Mouse (Mus musculus): ENCODE results near the gene Speg. TPM values are rescaled to one million over a fixed set of nuclear protein-coding genes. Genes with fewer than 3 reads are reported as not detected.

Gene Speg
- polyA plus RNA-seq, 1 experiment: 21.2 TPM

DNA sequence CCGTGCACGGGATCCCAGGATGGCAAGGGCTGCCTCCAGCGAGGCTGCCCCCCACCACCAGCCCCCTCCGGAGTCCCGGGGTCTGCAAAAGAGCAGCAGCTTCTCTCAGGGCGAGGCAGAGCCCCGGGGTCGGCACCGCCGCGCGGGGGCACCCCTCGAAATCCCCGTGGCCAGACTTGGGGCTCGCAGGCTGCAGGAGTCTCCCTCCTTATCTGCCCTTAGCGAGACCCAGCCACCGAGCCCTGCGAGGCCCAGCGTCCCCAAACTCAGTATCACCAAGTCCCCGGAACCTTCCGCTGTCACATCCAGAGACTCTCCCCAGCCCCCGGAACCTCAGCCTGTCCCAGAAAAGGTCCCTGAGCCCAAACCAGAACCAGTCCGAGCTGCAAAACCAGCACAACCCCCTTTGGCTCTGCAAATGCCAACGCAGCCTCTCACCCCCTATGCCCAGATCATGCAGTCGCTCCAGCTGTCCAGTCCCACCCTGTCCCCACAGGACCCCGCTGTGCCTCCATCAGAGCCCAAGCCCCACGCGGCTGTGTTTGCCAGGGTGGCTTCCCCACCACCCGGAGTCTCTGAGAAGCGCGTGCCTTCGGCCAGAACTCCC, 47.2 kb downstream of the Speg start:
- H3K4me1 ChIP-seq (ENCODE audit: control insufficient read depth, insufficient read depth, insufficient read length): no peaks in the 10 kb centered on the region; the same call in 1 of the 2 replicates
- no peaks in the 10 kb centered on the region for H3K36me3 ChIP-seq (ENCODE audit: control insufficient read depth, insufficient read depth, low read length)
- H3K27ac ChIP-seq (ENCODE audit: insufficient read depth, low read length): no peak overlapping the region
- no peak for DNase-seq (ENCODE audit: low read depth in 1 of 2, low spot score in 2 of 2)
- TF ChIP-seq CTCF (IDR thresholded peaks at IDR 0.05; ENCODE audit: extremely low read depth, insufficient read depth, insufficient read length, insufficient replicate concordance): no peak
- TF ChIP-seq POLR2A (IDR thresholded peaks at IDR 0.05; ENCODE audit: low read depth, low read length): no peak
- H3K27me3 ChIP-seq (ENCODE audit: control insufficient read depth, insufficient read depth, low read length): peaks cover 19% of the 10 kb centered on the region
- no peak overlapping the region for H3K4me3 ChIP-seq (ENCODE audit: extremely low read depth, insufficient read depth, insufficient read length)
- 11% methylated on average over 32 of the region's 32 CpGs for WGBS

DNA sequence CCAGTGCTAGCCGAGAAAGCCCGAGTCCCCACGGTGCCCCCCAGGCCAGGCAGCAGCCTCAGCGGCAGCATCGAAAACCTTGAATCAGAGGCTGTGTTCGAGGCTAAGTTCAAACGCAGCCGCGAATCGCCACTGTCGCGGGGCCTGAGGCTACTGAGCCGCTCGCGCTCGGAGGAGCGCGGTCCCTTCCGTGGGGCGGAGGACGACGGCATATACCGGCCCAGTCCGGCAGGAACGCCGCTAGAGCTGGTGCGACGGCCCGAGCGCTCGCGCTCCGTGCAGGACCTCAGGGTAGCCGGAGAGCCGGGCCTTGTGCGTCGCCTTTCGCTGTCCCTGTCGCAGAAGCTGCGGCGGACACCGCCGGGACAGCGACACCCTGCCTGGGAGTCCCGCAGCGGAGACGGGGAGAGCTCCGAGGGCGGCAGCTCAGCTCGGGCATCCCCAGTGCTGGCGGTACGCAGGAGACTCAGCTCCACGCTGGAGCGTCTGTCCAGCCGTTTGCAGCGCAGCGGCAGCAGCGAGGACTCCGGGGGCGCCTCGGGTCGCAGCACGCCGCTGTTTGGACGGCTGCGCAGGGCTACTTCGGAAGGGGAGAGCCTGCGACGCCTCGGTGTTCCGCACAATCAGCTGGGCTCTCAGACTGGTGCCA, 47.9 kb downstream of the Speg start:
- no peak for TF ChIP-seq CTCF (IDR thresholded peaks at IDR 0.05; ENCODE audit: extremely low read depth, insufficient read depth, insufficient read length, insufficient replicate concordance)
- TF ChIP-seq POLR2A (IDR thresholded peaks at IDR 0.05; ENCODE audit: low read depth, low read length): no peak
- Histone ChIP-seq H3K4me3 (ENCODE audit: extremely low read depth, insufficient read depth, insufficient read length) (no peak overlapping the region), H3K27ac (ENCODE audit: insufficient read depth, low read length) (no peak overlapping the region), H3K36me3 (ENCODE audit: control insufficient read depth, insufficient read depth, low read length) (no peaks in the 10 kb centered on the region), H3K4me1 (ENCODE audit: control insufficient read depth, insufficient read depth, insufficient read length) (no peaks in the 10 kb centered on the region; the same call in 1 of the 2 replicates), H3K27me3 (ENCODE audit: control insufficient read depth, insufficient read depth, low read length) (peaks cover 19% of the 10 kb centered on the region)
- no peak for DNase-seq (ENCODE audit: low read depth in 1 of 2, low spot score in 2 of 2)
- 7% methylated on average over 69 of the region's 71 CpGs for WGBS

DNA sequence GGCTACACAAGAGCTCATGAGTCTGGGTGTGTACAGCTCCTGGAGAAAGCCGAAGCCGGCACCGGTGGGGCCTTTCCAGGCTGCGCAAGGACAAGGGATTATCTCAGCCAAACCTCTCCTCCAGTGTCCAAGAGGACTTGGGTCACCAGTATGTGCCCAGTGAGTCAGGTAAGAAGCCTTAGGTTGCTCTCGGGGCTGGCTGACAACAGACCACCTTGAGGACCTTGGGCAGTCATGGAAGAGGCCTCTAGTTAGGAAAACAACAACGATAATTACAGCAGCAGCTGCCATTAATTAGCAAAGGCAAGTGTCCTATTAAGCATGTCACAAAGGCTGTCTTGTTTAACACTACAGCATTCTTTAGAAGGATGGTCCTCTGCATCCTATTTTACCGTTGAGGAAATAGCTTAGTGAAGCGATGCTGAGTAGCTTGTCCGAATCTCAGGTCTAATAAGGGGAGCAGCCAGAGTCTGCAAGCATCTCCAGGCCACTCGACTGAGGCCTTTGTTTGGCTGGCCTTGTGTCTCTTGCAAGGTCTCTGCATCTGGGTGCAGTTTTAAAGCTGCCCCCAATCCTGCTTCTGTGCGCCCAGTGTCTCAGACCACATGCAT, 48.8 kb downstream of the Speg start:
- Histone ChIP-seq H3K36me3 (ENCODE audit: control insufficient read depth, insufficient read depth, low read length) (no peaks in the 10 kb centered on the region), H3K27ac (ENCODE audit: insufficient read depth, low read length) (no peak overlapping the region), H3K4me3 (ENCODE audit: extremely low read depth, insufficient read depth, insufficient read length) (no peak overlapping the region), H3K4me1 (ENCODE audit: control insufficient read depth, insufficient read depth, insufficient read length) (no peaks in the 10 kb centered on the region; the same call in 1 of the 2 replicates), H3K27me3 (ENCODE audit: control insufficient read depth, insufficient read depth, low read length) (peaks cover 19% of the 10 kb centered on the region)
- 82% methylated on average over 11 of the region's 11 CpGs for WGBS
- TF ChIP-seq CTCF (IDR thresholded peaks at IDR 0.05; ENCODE audit: extremely low read depth, insufficient read depth, insufficient read length, insufficient replicate concordance): no peak
- TF ChIP-seq POLR2A (IDR thresholded peaks at IDR 0.05; ENCODE audit: low read depth, low read length): no peak
- DNase-seq (ENCODE audit: low read depth in 1 of 2, low spot score in 2 of 2): no peak

DNA sequence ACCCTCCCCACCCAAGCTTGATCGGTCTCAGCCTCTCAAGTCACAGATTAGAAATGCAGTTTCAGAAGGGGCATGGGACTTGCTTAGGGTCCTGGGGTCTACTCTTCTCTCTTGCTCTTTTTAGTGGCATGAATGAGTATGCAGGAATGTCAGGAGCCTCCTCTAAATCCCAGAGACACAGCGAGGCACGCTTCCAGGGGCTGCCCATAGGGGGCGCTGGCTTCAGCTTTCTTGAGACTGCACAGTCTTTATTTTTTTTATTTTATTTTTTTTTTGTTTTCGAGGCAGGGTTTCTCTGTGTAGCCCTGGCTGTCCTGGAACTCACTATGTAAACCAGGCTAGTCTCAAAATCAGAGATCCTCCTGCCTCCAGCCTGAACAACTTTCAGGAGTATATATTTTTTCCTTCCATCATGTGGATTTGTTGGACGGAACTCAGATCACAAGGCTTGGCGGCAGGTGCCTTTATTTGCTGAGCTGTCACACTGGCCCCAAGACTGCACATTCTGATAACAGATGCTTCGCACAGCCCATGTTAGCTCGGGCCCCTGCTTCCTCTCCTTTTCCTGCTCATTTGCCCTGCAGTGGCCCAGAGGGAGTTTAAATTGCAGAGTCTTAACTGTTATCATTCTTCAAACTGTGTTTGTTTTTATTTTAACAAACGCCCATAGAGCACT, 50.8 kb downstream of the Speg start:
- no peak overlapping the region for H3K4me3 ChIP-seq (ENCODE audit: extremely low read depth, insufficient read depth, insufficient read length)
- H3K27ac ChIP-seq (ENCODE audit: insufficient read depth, low read length): no peak overlapping the region
- TF ChIP-seq CTCF (IDR thresholded peaks at IDR 0.05; ENCODE audit: extremely low read depth, insufficient read depth, insufficient read length, insufficient replicate concordance): peak; percentile 73; the same call in 1 of the 2 replicates
- no peak for TF ChIP-seq POLR2A (IDR thresholded peaks at IDR 0.05; ENCODE audit: low read depth, low read length)
- no peak for DNase-seq (ENCODE audit: low read depth in 1 of 2, low spot score in 2 of 2)
- 32% methylated on average over 10 of the region's 10 CpGs for WGBS
- H3K36me3 ChIP-seq (ENCODE audit: control insufficient read depth, insufficient read depth, low read length): no peaks in the 10 kb centered on the region
- H3K27me3 ChIP-seq (ENCODE audit: control insufficient read depth, insufficient read depth, low read length): peaks cover 19% of the 10 kb centered on the region
- no peaks in the 10 kb centered on the region; the same call in 1 of the 2 replicates for H3K4me1 ChIP-seq (ENCODE audit: control insufficient read depth, insufficient read depth, insufficient read length)

DNA sequence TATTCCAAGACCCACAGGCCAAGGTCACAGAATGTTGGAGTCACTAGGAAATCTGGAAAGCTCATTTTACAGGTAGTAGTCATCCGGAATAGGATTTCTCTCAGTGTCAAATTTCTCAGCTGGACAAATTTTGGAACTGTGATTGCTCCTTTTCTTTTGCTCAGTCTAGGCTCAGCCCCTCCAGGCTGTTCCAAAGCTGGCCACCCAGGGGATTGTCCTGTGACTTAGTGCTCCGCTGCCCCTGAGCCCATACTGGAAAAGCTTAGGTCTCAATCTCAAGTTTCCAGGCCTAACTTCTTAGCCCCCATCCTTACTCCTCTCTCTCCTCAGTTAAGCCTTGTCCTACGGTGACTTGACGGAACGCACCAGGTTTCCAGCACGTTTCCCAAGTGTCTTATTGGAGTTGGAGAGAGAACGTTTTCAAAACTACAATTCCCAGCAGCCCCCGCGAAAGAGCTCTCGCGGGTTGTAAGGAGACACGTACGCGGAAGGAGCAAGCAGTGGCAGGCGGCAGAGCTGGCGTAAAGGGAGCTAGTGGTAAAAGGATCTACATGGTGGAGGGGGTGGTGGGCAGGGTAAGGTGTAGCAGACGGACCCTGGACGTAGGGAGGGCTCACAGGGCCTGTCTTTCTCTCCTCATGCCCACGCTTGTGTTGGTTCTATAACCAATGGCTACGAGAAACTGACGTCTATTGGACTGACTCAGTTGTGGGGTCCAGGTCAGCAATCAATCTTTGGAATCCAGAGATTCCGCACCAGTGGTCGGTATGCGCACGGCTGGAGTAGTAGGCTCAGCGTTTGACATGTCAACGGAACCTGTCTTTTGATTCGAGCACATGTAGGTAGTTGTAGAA, 60.6 kb downstream of the Speg start, which contains the start of gene Gmppa:
TSS of gene Gmppa (plus strand) at position 456 of the 854 bp plus-strand sequence.
- Histone ChIP-seq H3K4me3 (ENCODE audit: extremely low read depth, insufficient read depth, insufficient read length) (peak within 1 kb of the TSS; percentile 82), H3K27ac (ENCODE audit: insufficient read depth, low read length) (no peak within 1 kb of the TSS), H3K4me1 (ENCODE audit: control insufficient read depth, insufficient read depth, insufficient read length) (peaks cover 8% of the 10 kb centered on the region; the same call in 1 of the 2 replicates), H3K27me3 (ENCODE audit: control insufficient read depth, insufficient read depth, low read length) (no peaks in the 10 kb centered on the region), H3K36me3 (ENCODE audit: control insufficient read depth, insufficient read depth, low read length) (peaks cover 1% of the 10 kb centered on the region; the same call in 1 of the 2 replicates)
- TF ChIP-seq POLR2A (IDR thresholded peaks at IDR 0.05; ENCODE audit: low read depth, low read length) (peak; percentile 81), CTCF (IDR thresholded peaks at IDR 0.05; ENCODE audit: extremely low read depth, insufficient read depth, insufficient read length, insufficient replicate concordance) (no peak)
- 9% methylated on average over 28 of the region's 28 CpGs for WGBS
- DNase-seq (ENCODE audit: low read depth in 1 of 2, low spot score in 2 of 2): peak; percentile 28 to 68

DNA sequence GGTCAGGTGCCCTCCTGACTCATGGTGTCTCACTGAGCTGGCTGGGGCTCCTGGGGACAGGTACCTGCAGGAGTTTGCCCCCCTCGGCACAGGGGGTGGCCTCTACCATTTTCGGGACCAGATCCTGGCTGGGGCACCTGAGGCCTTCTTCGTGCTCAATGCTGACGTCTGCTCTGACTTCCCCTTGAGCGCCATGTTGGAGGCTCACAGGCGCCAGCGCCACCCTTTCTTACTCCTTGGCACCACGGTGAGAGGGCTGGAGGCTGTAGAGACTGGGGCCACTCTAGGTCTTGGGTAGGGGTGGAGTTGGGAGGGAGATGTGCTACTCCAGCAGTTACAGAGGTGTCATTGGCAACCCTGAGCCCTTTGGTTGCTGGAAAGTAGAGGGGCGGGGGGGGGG, 63.7 kb downstream of the Speg start:
- Histone ChIP-seq H3K4me1 (ENCODE audit: control insufficient read depth, insufficient read depth, insufficient read length) (peaks cover 8% of the 10 kb centered on the region; the same call in 1 of the 2 replicates), H3K27me3 (ENCODE audit: control insufficient read depth, insufficient read depth, low read length) (no peaks in the 10 kb centered on the region), H3K27ac (ENCODE audit: insufficient read depth, low read length) (no peak overlapping the region), H3K4me3 (ENCODE audit: extremely low read depth, insufficient read depth, insufficient read length) (no peak overlapping the region), H3K36me3 (ENCODE audit: control insufficient read depth, insufficient read depth, low read length) (peaks cover 5% of the 10 kb centered on the region; the same call in 1 of the 2 replicates)
- no peak for DNase-seq (ENCODE audit: low read depth in 1 of 2, low spot score in 2 of 2)
- 91% methylated on average over 9 of the region's 9 CpGs for WGBS
- TF ChIP-seq POLR2A (IDR thresholded peaks at IDR 0.05; ENCODE audit: low read depth, low read length) (no peak), CTCF (IDR thresholded peaks at IDR 0.05; ENCODE audit: extremely low read depth, insufficient read depth, insufficient read length, insufficient replicate concordance) (no peak)

Data from spleen, adult 2 months (tissue).